Mouse (Mus musculus) embryo, embryonic 10.5 days (tissue): ENCODE results near the gene Ncbp2.
"Not testable (repeated sequence)": the region's sequence is repeated elsewhere in the genome, so short reads cannot be mapped to it uniquely, and the experiment has no call there.

ENCODE experiments used
- DNase-seq: peaks from one replicate; pipeline ENCODE4 v3.0.0-alpha.2; 2015; ENCODE audit warnings: low spot score

Gene Ncbp2

DNA sequence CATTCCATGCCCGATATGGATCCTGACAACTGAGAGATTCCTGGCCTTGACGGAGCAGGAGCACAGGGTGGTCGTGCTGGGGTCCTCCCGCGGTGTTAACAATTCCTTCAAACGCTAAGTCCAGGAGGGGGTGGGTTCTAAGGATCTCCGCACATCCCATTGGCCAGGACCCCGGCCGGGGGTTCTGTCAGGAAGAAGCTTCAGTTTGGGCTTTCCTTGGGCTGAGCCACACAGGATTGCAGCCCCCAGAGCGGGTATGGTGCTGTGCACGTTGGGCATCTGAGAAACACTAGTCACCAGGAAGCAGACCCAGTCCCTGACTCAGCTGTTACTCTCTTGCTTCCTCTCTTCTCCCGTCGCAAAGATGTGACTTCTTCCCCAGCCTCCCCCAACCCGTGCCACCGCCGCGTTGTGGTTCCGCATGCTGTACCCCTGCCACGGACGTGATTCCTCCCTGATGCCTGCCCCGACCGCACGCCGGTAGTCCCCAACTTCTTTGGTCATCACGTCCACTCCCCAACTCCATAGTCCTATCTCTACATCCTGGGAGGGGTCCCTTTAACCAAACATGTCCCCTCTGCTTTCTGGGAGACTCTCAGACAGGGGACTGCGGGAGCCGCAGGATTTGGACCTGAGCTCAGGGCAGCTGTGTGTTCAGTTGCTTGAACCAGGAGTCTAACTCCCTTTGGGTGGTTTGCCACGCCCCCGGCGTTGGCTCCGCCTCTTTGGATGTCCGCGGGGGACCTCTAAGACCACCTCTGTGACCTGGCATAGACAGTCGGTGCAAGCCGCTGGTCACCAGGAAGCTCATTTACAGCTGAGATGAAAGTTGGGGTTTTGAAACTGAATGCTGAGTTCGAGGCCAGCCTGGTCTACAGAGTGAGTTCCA is 13.0 kb upstream of the Ncbp2 start:
- DNase-seq = peak; percentile 63

DNA sequence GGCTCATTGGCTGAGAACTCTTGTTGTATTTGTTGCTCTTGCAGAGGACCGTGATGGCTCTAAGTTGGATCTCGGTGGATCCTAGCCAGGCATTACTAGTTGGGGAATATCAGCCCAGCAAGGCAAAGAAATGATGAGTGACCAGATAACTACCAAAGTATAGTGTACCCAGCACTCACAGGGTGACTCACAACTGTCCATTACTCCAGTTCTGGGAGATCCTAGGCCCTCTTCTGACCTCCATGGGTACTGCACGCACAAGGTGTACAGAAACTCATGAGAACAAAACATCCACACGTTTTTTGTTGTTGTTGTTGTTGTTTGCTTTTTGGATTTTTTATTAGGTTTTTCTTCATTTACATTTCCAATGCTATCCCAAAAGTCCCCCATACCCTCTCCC is 11.7 kb upstream of the Ncbp2 start:
- DNase-seq = no peak

DNA sequence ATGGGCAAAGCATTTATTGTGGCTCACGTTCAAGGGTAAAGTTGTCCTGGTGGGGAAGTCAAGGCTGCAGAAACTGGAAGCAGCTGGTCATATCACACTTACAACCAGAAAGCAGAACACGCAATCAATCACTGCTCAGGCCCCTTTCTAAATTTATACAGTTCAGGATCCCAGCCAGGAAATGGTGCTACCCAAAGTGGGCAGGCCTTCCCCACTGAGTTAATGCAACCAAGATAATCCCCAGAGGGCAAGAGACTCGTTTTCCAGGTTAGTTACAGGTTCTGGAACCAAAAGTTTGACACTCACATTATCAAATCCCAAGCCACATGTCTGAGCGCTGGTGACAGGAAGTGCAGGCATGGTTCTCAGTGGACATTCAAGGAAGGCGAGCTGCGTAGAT is 9.5 kb upstream of the Ncbp2 start:
- DNase-seq = no peak

DNA sequence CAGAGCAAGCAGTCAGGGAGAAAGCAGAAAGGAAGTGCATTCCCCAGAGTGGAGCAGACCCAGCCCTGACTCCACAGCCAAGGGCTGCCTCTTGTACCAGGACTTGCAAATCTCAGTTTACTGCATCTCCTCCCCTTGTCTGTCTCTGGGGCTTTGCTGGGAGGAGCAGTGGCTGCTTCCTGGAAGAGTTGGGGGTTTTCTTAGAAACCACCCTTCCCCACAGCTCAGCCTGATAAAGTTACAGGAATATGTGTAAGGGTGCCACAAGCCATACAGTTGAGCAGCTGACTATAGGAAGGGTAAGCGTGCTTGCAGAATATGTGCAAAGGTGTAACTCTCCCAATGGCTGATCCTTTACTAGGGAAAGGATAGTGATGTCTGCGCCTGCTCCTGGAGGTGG is 7.7 kb upstream of the Ncbp2 start:
- DNase-seq = no peak

DNA sequence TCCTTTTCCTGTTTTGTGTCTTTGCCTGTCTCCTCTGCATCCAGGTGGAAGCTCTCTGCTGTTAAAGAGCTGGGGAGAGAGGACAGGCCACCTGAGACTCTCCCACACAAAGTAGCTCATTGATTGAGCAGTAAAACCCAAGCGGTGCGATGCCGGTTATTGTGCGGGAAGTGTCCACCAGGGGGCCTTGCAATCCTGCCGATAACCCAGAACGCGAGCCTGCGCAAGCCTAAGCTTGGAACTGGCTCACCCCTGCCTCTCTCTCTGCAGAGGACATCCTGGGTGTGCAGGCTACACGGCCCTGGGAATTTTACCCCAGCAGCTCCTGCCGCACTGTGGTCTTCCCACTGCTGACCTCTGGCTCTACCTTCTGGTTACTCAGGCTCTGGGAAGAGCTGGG is 4.3 kb upstream of the Ncbp2 start:
- DNase-seq = peak; percentile 86

DNA sequence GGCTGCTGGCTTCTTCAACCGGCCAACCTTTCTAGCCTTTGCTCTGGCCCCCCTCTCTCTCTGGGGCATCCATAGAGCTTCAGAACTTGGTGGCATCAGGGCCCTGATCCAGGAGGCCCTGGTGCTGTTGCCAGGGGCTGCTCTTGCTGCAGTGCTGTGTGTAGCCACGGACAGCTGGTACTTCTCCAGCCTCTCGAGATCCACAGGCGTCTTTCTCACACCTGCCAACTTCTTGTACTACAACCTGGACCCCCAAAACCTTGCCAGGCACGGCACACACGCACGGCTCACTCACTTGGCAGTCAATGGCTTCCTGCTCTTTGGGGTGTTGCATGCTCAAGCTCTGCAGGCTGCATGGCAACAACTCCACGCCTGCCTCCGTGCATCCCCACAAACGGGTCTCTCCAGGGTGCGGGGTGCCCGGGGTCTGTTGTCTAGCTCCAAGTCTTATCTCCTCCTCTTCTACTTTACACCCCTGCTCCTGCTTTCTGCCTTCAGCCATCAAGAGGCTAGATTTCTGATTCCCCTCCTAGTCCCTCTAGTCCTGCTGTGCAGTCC is 3.5 kb upstream of the Ncbp2 start:
- no peak for DNase-seq

DNA sequence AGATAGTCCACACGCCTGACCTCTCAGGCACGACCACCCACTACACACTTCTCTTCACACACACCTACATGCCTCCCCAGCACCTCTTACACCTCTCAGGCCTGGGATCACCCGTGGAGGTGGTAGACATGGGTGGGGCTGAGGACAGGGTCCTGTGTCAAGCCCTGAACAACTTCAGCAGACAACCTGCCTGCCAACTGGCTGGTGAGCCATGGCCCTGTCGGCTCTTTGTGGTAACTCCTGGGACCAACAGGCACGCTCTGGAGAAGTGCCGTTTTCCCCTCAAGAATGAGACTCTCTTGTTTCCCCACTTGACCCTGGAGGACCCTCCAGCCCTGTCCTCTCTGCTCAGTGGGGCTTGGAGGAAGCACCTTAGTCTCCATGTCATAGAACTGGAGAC is 2.9 kb upstream of the Ncbp2 start:
- DNase-seq = no peak

DNA sequence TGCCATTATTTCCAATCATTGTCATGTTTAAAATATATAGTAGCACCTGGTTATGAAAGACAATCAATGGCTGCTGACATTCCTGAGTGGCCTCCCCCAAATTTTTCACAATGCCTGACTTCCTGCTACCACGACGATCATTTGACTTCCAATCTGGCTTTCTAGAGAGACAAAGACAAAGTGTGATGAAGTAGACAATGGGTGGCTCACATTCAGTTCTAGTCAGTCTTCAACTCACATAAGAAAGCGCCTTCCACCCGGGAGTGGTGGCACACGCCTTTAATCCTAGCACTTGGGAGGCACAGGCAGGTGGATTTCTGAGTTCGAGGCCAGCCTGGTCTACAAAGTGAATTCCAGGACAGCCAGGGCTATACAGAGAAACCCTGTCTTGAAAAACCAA is 2.3 kb upstream of the Ncbp2 start:
- DNase-seq = not testable (repeated sequence)

DNA sequence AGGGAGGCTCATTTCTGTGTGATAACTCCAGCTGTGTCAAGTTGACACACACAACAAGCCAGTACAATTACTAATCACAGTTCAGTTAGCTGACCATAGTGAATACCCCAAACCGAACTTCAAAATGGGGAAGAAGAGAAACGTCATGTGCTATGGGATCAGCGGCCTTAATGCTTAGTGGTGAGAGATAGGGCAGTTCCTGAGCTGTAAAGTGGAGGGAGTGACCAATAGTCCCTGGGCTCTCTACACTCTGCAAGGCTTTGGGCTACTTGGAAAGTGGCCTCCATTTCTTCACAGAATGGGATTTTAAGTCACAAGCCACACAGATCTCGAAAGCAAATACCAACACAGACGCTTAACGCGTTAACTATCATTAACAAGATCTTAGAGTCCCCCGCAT is 980 bp upstream of the Ncbp2 start:
- peak; percentile 4 for DNase-seq

DNA sequence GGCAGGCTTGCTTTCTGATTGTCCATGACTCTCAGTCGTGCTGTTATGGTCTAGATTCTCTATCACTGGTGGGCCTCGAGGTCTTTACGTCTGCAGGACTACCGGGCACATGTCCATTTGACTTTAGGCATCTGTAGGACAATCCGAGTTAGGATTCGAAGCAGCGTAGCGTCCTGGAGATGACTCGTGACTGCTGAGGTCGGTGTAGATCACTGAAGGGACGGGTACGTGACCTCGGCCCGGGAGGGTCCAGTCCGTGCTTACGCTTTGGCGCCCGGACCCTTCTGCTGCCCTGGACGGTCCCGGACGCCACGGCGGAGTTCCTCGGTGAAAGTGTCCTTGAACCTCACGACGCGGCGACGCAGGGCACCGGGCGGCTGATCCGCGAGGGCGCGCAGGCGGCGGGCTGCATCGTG is 404 bp upstream of the Ncbp2 start:
- no peak for DNase-seq

DNA sequence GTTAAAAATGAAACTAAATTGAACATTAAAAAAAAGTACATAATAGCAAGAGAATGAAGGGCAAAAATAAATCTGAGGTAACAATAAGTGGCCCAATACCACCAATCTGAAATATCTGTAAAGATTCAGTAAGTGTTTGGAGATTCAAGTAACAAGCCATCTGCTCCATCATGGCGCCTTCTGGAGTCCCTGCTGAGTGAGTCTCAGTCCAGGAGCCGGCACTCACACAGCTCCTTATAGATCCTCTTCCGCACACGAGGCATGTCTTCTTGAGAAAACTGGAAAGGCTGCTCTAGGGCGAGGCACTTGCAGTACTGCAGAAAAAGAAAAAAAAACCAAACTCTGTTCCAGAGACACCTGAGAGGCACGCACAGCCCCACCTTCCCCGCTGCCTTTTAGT is 14.9 kb downstream of the Ncbp2 start:
- DNase-seq = no peak

DNA sequence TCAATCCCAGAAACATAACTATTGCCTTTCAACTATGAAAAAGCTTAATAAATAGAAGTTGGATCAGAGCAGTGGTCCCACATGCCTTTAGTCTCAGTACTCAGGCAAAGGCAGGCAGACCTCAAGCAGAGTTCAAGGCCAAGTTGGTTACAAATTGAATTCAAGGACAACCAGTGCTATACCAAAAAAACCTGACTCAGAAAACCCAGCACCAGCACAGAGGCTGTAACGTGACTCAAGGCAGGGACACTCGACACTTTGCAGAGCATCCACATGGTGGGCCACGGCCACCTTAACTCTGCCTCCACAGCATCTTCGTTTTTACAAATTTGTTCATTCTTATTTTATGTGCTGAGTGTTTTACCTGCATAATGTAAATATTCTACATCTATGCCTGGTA is 26.9 kb downstream of the Ncbp2 start:
- DNase-seq = no peak

DNA sequence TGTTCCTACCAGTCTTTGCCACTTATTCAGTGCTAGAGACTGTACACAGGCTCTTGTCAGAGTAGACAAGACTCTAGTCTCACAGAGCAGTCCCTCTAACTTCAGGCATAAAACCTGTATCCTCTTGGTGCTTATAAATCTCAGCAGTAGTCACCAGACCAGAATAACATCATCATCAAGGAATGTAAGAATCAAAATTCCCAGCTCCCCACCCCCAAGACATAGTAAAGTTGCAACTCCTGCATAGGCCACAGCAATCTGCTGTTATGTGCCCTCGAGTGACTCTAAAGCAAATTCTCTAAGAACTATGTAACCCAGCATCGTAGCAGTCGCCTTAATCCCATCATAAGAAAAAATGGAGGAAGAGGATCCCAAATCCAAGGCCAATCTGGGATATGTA is 31.2 kb downstream of the Ncbp2 start:
- DNase-seq = no peak

DNA sequence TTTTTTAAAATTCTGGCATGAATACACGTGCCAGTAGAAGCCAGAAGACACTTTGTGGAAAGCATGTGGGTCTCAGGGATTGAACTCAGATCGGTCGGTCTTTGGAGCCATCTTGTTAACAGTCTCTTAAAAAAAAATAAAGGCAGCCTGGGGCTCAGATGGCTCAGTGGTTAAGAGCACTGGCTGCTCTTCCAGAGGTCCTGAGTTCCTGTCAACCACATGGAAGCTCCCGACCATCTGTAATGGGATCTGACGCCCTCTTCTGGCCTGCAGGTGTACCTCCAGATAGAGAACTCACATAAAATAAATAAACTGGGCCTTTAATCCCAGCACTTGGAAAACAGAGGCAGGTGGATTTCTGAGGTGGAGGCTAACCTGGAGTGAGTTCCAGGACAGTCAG is 32.6 kb downstream of the Ncbp2 start:
- no peak for DNase-seq

DNA sequence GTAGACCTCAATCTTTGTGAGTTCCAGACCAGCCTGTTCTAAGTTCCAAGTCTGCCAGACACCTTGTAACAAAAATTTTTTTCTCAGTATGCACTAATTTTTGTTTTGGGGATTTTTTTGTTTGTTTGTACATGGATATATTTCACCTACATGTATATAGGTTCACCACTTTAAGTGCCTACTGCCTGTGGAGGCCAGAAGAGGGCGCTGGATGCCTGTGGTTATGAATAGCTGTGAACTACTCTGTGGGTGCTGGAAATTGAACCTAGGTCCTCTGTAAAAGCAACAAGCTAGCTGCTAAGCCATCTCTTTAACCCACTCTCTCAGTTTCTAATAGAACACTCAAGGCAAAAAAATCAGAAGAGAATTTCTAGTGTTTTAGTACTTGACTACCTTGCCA is 43.7 kb downstream of the Ncbp2 start:
- DNase-seq = no peak

DNA sequence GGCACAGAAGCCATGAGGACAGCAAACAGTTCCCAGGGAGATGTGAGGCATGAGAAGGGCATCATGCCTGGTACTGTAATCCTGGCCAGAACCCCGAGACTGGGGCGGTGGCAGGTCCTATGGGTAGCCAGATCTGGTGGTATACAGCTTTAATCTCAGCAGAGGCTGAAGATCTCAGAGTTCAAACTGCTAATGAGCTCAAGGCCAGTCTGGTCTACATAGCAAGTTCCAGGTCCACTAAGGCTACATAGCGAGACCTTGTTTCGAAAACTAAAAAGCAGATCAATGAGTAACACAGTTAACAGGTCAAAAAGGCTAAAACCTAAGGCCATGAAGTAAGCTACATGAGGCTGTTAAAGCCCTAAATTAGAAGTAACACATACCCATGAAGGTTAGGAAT is 44.9 kb downstream of the Ncbp2 start:
- no peak for DNase-seq

DNA sequence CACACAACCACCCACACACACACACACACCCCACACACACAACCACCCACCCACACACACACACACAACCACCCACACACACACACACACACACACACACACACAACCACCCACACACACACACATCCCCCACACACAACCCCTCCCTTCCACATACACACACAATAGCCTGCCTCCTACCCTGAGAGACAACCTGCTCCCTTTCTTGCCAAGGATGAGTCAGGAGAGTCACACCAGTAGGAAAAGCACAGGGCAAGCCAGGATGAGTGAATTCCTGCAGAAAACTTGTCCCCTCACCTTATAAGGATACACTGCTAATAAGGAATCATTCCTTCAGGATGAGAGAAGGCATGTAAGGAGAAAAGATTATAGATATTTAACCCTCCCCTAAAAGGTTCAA is 45.6 kb downstream of the Ncbp2 start:
- DNase-seq = no peak

DNA sequence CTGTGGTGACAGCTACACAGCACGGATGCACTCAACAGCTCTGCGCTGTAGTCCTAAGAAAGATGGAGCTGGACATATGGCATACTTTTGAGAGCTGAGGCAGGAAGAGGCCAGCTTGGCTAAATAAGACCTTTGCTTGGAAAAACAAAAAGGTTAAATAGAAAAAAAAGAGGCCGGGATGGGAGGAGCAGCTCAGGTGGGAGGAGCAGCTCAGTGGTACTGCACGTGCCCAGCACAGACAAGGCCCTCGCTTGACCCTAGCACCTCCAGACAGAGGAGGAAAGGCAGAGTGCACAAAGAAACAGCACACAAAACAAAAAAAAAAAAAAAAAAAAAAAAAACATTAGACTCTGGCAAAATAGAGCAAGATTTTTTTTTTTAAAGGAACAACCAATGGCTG is 48.1 kb downstream of the Ncbp2 start:
- DNase-seq = no peak

DNA sequence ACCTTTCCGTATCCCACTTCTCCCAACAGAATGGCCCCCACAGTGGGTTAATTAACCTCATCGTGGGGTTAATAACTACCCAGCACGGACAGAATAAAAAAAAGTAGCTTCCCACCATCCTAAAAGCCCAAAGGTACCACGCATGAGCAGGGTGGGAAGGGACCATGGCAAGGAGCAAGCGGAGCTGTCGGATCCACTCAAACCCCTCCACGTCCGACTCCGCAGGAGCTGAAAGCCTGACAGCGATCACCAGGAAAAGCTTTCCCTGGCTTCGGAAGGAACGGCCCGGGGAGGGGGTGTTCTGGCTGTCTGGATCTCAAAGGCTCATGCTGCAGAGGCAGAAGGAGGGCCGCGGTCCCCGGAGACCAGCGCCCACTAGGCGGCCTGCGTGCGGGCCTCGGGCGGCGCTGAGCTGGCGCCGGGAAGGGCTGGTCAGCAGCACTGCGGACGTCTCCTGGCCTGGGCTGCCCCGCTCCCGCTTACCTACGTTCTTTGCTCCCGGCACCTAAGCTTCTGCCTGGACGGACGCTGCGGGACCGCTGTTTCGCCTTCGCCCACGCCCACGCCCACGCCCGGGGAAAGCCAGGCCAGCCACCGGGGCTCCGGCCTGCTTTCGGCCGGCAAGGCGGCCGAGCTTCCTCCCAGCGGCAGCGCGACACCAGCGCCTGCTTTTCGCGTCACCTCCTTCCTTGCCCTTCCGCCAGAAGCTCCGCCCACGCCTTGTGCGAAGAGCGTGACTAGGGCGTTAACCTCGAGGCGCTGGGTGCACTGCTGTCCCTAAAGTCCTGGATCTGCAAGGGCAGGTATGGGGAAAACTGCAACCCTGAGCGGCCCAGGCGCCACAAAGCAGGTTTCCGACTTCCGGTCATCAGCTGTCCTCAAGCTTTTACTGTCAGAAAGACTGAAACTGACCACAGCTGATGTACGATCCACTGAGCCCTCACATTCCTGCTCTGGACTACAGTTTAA is 54.5 kb downstream of the Ncbp2 start, which contains the start of gene Senp5:
TSS of gene Senp5 (minus strand) at position 779 of the 969 bp plus-strand sequence.
- peak; percentile 95 for DNase-seq

DNA sequence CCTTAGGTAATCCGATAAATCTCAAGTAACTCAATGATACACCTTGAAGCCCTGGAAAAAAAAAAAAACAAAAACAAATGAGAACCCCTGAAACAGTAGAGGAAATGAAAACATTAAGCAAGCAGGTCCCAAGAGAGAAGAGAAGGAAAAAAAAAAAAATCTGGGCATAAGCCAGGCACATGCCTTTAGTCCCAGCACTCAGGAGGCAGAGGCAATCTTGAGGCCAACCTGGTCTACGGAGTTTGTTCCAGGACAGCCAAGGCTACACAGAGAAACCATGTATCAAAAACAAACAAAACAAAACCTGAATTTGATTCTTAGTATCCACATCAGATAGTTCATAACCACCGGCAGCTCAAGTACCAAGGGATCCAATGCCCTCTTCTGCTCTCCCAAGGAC is 56.4 kb downstream of the Ncbp2 start:
- DNase-seq = no peak

DNA sequence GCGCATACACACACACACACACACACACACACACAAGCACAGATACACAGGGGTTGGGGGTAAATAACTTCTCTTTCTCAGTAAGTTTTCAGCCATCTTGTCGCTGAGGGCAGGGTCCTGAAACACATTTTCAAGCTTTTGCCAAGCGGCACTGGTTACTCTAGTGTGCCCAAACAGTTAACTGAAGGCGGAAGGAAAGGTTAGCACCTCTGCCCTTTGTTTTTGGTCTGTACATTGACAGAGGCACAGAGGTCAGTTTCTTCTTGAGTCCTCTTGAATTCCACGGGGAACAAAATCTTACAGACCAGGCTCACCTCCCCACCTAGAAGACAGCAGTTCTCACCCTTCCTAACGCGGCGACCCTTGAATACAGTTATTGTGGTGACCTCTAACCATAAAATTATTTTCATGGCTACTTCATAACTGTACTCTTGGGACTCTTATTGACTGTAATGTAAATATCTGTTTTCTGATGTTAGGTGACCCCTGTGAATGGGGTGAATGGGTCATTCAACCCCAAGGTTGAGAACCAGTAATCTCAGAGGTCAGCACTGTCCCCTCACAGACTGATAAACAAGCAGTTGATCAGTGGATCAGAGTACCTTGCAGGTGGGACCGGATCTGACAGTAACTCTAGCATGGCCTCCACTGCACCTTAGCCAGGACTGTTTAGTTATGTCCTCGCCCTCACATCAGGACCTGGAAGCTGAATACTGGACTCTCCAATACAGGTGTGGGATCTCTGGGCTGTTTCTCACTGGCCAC is 60.4 kb downstream of the Ncbp2 start:
- DNase-seq = no peak

DNA sequence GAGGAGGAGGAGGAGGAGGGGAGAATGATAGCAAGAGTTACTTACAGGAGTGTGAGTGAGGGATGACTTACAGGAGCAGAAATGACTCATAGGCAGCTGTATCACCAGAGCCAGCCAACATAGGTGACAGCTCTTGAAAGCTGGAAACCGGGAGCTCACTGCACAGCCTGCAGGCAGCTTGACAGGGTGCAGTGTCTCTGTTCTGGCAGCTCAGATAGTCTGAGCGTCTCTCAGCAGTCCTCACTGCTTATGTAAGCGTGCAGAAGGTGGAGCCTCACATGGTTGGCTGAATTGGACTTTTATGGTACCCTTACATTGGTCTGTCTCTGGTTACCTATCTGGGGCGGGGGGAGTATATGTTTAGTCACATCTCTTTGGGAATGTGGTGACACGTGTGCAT is 61.6 kb downstream of the Ncbp2 start:
- no peak for DNase-seq
